ENCODE assay signal across 18 mouse cellular contexts in the genomic region with DNA sequence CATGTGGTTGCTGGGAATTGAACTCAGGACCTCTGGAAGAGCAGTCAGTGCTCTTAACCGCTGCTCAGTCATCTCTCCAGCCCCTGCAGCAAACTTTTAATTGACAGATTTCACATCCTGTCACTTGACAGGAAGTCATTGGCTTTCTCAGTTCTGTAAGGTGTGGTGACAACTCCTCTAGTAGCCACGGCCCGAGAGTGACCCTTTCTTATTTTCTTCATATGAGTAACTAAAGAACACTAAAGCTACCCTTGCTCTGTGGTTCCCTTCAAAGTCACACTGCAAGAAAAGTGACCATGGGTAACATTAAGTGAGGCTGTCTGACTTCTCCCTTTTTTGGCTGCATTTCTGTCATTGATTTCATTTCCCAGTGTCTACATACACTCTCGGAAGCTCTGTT. TPM values are rescaled to one million over a fixed set of nuclear protein-coding genes. Genes with fewer than 3 reads are reported as not detected.
"Had no signal": no experiment of that assay in that cellular context is flagged by ENCODE, and none has a peak within 500 bp of the region (broad histone marks: within the 10 kb centered on the region; RNA-seq: fewer than 3 reads in every experiment).

No protein-coding gene starts in this region.

- H3K27ac ChIP-seq: midbrain, embryonic 13.5 days; midbrain, embryonic 15.5 days; neural tube, embryonic 12.5 days; stomach, embryonic 15.5 days; stomach, postnatal 0 days had no signal

- H3K9ac ChIP-seq: lung, embryonic 14.5 days; midbrain, embryonic 13.5 days; midbrain, embryonic 15.5 days; neural tube, embryonic 12.5 days; stomach, embryonic 15.5 days had no signal

- H3K4me2 ChIP-seq: lung, embryonic 14.5 days; midbrain, embryonic 11.5 days; midbrain, embryonic 13.5 days; midbrain, embryonic 15.5 days; neural tube, embryonic 12.5 days; stomach, embryonic 15.5 days had no signal

- DNase-seq: lung, adult 18-20 months; lung, embryonic 14.5 days; lung, postnatal 10 days; lung, postnatal 4 days; right cerebral cortex, adult 18-20 months; right cerebral cortex, postnatal 14 days; thymus, adult 2 months; thymus, postnatal 25 days; thymus, postnatal 4 days had no signal

- H3K36me3 ChIP-seq: midbrain, embryonic 13.5 days; midbrain, embryonic 15.5 days; neural tube, embryonic 12.5 days; stomach, embryonic 15.5 days had no signal

- H3K4me3 ChIP-seq: megakaryocyte, embryonic 14.5 days; midbrain, embryonic 13.5 days; midbrain, embryonic 15.5 days; myocyte; neural tube, embryonic 12.5 days; stomach, embryonic 15.5 days had no signal

- H3K9me3 ChIP-seq: megakaryocyte, embryonic 14.5 days; midbrain, embryonic 13.5 days; midbrain, embryonic 15.5 days; neural tube, embryonic 12.5 days; stomach, embryonic 15.5 days had no signal

- H3K4me1 ChIP-seq: megakaryocyte, embryonic 14.5 days had no signal

- ATAC-seq: midbrain, embryonic 13.5 days; midbrain, embryonic 15.5 days had no signal

RNA-seq across cellular contexts. Expression of a gene that starts 49.4 kb away (rescaled TPM):
- polyA plus RNA-seq: myocyte; testis, adult 2 months had no signal
